1 mouse cellular context compared by ENCODE assay signal in the genomic region with DNA sequence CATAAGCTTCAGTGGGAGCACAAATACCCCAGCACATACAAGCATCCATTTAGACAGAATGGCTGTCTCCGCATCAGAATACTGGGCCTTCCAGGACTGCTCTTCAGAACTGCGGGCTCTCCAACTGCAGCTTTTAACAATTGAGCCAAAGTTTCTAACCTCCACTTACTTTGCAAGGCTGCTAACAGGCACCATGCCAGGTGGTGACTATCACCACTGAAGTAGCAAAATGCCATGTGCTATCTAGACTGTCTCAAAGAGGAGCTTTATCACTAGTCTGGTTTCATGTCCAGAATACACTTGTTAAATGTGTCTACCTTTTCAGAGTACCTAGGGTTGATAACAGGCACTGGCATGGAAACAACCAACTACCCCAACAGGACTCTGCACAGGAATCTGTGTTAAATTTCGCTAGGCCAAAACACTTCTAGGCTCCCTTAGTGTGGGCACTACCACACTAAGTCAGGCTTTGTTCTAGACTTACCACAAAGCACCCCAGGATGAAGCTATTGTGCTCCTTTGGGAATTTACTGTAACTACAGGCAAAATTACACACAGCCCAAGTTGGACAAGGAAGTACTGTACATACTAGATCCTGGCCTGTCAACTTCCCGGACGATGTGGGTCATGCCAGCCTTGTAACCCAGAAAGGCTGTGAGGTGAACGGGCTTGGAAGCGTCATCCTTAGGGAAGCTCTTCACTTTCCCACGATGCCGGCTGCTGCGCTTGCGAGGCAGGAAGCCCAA.
A peak's percentile ranks its signal among the peaks of the same experiment; 100 is the strongest.
TF ChIP-seq lines count a peak whose summit lies in the region.

No protein-coding gene starts in this region.

TF ChIP-seq in MEL, 35 proteins besides CTCF, POLR2A, EP300 and RAD21 (continued from another document):
- no peak for TF ChIP-seq UBTF (IDR thresholded peaks at IDR 0.05; ENCODE audit: borderline replicate concordance, insufficient read depth, low read depth, low read length)
- no peak for TF ChIP-seq POLR2AphosphoS5 (IDR thresholded peaks at IDR 0.05; ENCODE audit: borderline replicate concordance, low read depth, low read length)
- no peak for TF ChIP-seq SMC3 (IDR thresholded peaks at IDR 0.05; ENCODE audit: low read depth, low read length)
- 0 out of 2 replicates have a peak, but pooled peaks have one; percentile 13 for TF ChIP-seq NELFE (IDR thresholded peaks at IDR 0.05; ENCODE audit: low read depth, low read length)
- peak; percentile 90 for TF ChIP-seq MYC (IDR thresholded peaks at IDR 0.05; ENCODE audit: low read depth, low read length)
- peak; percentile 66 for TF ChIP-seq MXI1 (IDR thresholded peaks at IDR 0.05; ENCODE audit: low read depth, low read length)
- TF ChIP-seq BHLHE40 (IDR thresholded peaks at IDR 0.05; ENCODE audit: borderline replicate concordance, low read depth, low read length): no peak
- TF ChIP-seq NRF1 (IDR thresholded peaks at IDR 0.05; ENCODE audit: insufficient read depth, low read depth, low read length, poor library complexity, severe bottlenecking): no peak
TF ChIP-seq in MEL: peak in this region for 7.
